Mouse (Mus musculus) forebrain, embryonic 12.5 days (tissue): ENCODE data around the gene Rhog. TPM values are rescaled to one million over a fixed set of nuclear protein-coding genes. Genes with fewer than 3 reads are reported as not detected.

Experiments used
- ATAC-seq: fragments of 200-750 bp; cut with Nextera tagmentation; 2 replicates; pipeline ENCODE4 v1.8.0; 2017; ENCODE audit warnings: moderate TSS enrichment; ENCODE audit not compliant: low FRiP score
- H3K27ac ChIP-seq: fragments of 300-500 bp; sonication (generic); 2 replicates; pipeline ENCODE4 v1.5.1; 2016; ENCODE audit warnings: mild to moderate bottlenecking
- H3K27me3 ChIP-seq: fragments of 300-500 bp; sonication (generic); 2 replicates; pipeline ENCODE4 v1.6.1; 2016; ENCODE audit warnings: mild to moderate bottlenecking
- H3K36me3 ChIP-seq: fragments of 300-500 bp; sonication (generic); replicated peaks from 2 replicates; pipeline ENCODE4 v1.6.1; 2016; ENCODE audit warnings: mild to moderate bottlenecking
- H3K4me1 ChIP-seq: fragments of 300-500 bp; sonication (generic); 2 replicates; pipeline ENCODE4 v1.6.1; 2016
- H3K4me2 ChIP-seq: fragments of 300-500 bp; sonication (generic); 2 replicates; pipeline ENCODE4 v1.6.1; 2016; ENCODE audit warnings: mild to moderate bottlenecking, moderate library complexity
- H3K4me3 ChIP-seq: fragments of 300-500 bp; sonication (generic); replicated peaks from 2 replicates; pipeline ENCODE4 v1.5.1; 2016; ENCODE audit warnings: mild to moderate bottlenecking
- H3K9ac ChIP-seq: fragments of 300-500 bp; sonication (generic); 2 replicates; pipeline ENCODE4 v1.6.1; 2016; ENCODE audit warnings: mild to moderate bottlenecking
- H3K9me3 ChIP-seq: fragments of 300-500 bp; sonication (generic); 2 replicates; pipeline ENCODE4 v1.6.1; 2016
- WGBS: fragments of 180-500 bp; shearing (Covaris S2); methylation state at CpG from one replicate; pipeline ENCODE4 v1.1.7; 2016; 5-methylcytosine and 5-hydroxymethylcytosine counted together
- polyA plus RNA-seq: library from polyadenylated mRNA; unstranded; fragments of >200 nt; fragmentation: Nextera tagmentation; extraction: Ambion mirVana; gene quantifications from 2 replicates; pipeline ENCODE4 v1.2.1, GENCODE M21; 2016

The Rhog gene
- polyA plus RNA-seq, 1 experiment from 2014 or later = 21.7 TPM

- no peaks in the 10 kb centered on the region for H3K27me3 ChIP-seq
- H3K27ac ChIP-seq = no peak overlapping the region
- H3K4me2 ChIP-seq = no peak overlapping the region
- no peak overlapping the region for H3K9ac ChIP-seq
- H3K9me3 ChIP-seq = no peaks in the 10 kb centered on the region
- H3K36me3 ChIP-seq = no peaks in the 10 kb centered on the region
- WGBS = 88% methylated on average over 3 of the region's 3 CpGs
- ATAC-seq = no peak
- H3K4me1 ChIP-seq = peaks cover 13% of the 10 kb centered on the region
- H3K4me3 ChIP-seq = no peak overlapping the region
Measured at GRCm38 (mm10) chr7:102204296-102204857, 51.5 kb downstream of the Rhog start.

- no peak for ATAC-seq
- H3K9ac ChIP-seq = no peak overlapping the region
- no peaks in the 10 kb centered on the region for H3K9me3 ChIP-seq
- no peaks in the 10 kb centered on the region for H3K36me3 ChIP-seq
- no peak overlapping the region for H3K4me3 ChIP-seq
- no peaks in the 10 kb centered on the region for H3K4me1 ChIP-seq
- H3K27me3 ChIP-seq = no peaks in the 10 kb centered on the region
- no peak overlapping the region for H3K4me2 ChIP-seq
- no peak overlapping the region for H3K27ac ChIP-seq
Measured at GRCm38 (mm10) chr7:102200996-102201785, 54.7 kb downstream of the Rhog start.

DNA sequence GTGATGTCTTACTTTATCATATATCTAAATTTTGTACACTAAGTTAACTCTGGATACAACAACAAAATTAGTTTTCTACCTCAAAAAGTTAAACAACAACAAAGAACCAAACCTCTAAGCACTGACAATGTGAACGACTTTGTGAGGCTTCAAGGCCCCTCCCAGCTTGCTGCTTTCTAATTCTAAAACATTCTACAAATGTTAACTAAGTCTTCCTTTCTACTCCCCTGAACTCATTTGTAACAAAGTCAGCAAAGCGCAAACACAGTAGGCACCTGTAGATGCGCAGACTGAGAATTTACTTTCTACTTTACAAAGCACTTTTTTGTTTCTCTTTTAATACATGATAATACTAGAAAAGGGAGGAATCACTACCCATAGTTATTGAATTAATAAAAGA is 55.3 kb downstream of the Rhog start:
- H3K4me2 ChIP-seq = no peak overlapping the region

DNA sequence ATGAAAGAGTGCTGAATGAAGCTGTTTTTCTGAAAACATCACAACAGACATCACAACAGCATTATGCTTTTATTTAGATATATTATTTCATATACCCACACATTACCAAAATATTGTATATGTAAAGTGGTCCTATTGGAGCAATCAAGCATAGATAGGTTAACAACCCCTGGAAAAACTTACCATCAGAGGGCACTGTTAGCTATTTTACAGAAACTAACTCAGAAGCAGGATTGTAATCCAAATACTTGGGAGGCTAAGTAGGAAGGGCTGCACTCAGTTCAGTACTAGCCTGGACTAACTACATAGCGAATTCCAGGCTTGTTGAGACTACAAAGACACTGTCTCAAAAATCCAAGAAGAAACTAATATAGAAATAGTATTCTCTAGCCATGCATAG is 63.5 kb downstream of the Rhog start:
- Histone ChIP-seq H3K9ac (no peak overlapping the region), H3K36me3 (peaks cover 70% of the 10 kb centered on the region), H3K4me3 (no peak overlapping the region), H3K27me3 (no peaks in the 10 kb centered on the region), H3K4me1 (no peaks in the 10 kb centered on the region), H3K4me2 (no peak overlapping the region), H3K27ac (no peak overlapping the region), H3K9me3 (no peaks in the 10 kb centered on the region)
- WGBS = 100% methylated on average over 1 of the region's 1 CpGs
- no peak for ATAC-seq

More for the DNA sequence above, 55.3 kb downstream of the Rhog start:
- Histone ChIP-seq H3K9me3 (no peaks in the 10 kb centered on the region), H3K4me1 (no peaks in the 10 kb centered on the region), H3K27me3 (no peaks in the 10 kb centered on the region), H3K27ac (no peak overlapping the region), H3K36me3 (no peaks in the 10 kb centered on the region), H3K4me3 (no peak overlapping the region), H3K9ac (no peak overlapping the region)
- ATAC-seq = no peak
- 86% methylated on average over 3 of the region's 3 CpGs for WGBS

Other genes starting within 250 kb of the Rhog start
- 4.4 and 4.8 TPM in 2 replicates for gene Il18bp, start 237.4 kb downstream of the Rhog start, polyA plus RNA-seq
- gene Rnf121, start 190.6 kb downstream of the Rhog start, polyA plus RNA-seq = 33.0 and 33.3 TPM in 2 replicates
- gene Xndc1, start 190.5 kb downstream of the Rhog start, polyA plus RNA-seq = 49.8 and 50.7 TPM in 2 replicates
- 2.9 and 3.0 TPM in 2 replicates for gene Xntrpc, start 190.3 kb downstream of the Rhog start, polyA plus RNA-seq
- gene Trpc2, start 172.9 kb downstream of the Rhog start, polyA plus RNA-seq = not detected in 2 replicates
- 0.42 and 0.77 TPM in 2 replicates for gene Art1, start 154.3 kb downstream of the Rhog start, polyA plus RNA-seq
- gene Art5, start 146.6 kb downstream of the Rhog start, polyA plus RNA-seq = 0.97 and 2.0 TPM in 2 replicates
- not detected in 2 replicates for gene Chrna10, start 139.2 kb downstream of the Rhog start, polyA plus RNA-seq
- 45.2 and 46.8 TPM in 2 replicates for gene Nup98, start 45.9 kb downstream of the Rhog start, polyA plus RNA-seq
- gene Pgap2, start 45.8 kb downstream of the Rhog start, polyA plus RNA-seq = 54.3 and 59.2 TPM in 2 replicates
- 11.6 and 11.7 TPM in 2 replicates for gene Stim1, start 11.8 kb upstream of the Rhog start, polyA plus RNA-seq
- gene Rrm1, start 185.6 kb upstream of the Rhog start, polyA plus RNA-seq = 203 and 216 TPM in 2 replicates
- 0.45 and 0.89 TPM in 2 replicates for gene Olfr543, start 225.6 kb upstream of the Rhog start, polyA plus RNA-seq
- 0.10 and 0.14 TPM in 2 replicates for gene Olfr544, start 232.3 kb upstream of the Rhog start, polyA plus RNA-seq
- 0.32 TPM in 1 of 2 replicates, not detected in the other for gene Olfr545, start 243.5 kb upstream of the Rhog start, polyA plus RNA-seq